18 mouse cellular contexts compared by ENCODE assay signal in genomic region chr5:88960342-88961105, GRCm38 (mm10).
A peak's percentile ranks its signal among the peaks of the same experiment; 100 is the strongest.
DNase-seq lines count a peak whose midpoint lies in the region; ATAC-seq and TF ChIP-seq lines count a peak whose summit lies in the region.
"Had no signal": no experiment of that assay in that cellular context is flagged by ENCODE, and none has a peak within 500 bp of the region (broad histone marks: within the 10 kb centered on the region; RNA-seq: fewer than 3 reads in every experiment).

No protein-coding gene starts in this region.

- H3K9me3 ChIP-seq in intestine, postnatal 0 days (ENCODE audit: control insufficient read depth): no peaks in the 10 kb centered on the region
- no peaks in the 10 kb centered on the region for H3K9me3 ChIP-seq in intestine, embryonic 16.5 days (ENCODE audit: control insufficient read depth, low read length)
- no peaks in the 10 kb centered on the region for H3K9me3 ChIP-seq in liver, postnatal 0 days (ENCODE audit: low read length)
- H3K9me3 ChIP-seq in liver, embryonic 12.5 days (replicated peaks): no peaks in the 10 kb centered on the region
- H3K9me3 ChIP-seq: hindbrain, embryonic 10.5 days had no signal

- TF ChIP-seq CTCF in gastrocnemius, adult 2 months (IDR thresholded peaks at IDR 0.05): no peak
- TF ChIP-seq CTCF in intestine, postnatal 0 days (IDR thresholded peaks at IDR 0.05; ENCODE audit: low read depth): no peak
- no peak for TF ChIP-seq CTCF in liver, postnatal 0 days (IDR thresholded peaks at IDR 0.05; ENCODE audit: low read depth)
- TF ChIP-seq CTCF in small intestine, adult 2 months (IDR thresholded peaks at IDR 0.05; ENCODE audit: extremely low read depth, insufficient read length, insufficient replicate concordance, low read depth, low read length): no peak

- ATAC-seq in intestine, postnatal 0 days: no peak
- no peak for ATAC-seq in intestine, embryonic 16.5 days
- no peak for ATAC-seq in liver, postnatal 0 days
- ATAC-seq in liver, embryonic 12.5 days: no peak
- ATAC-seq: midbrain, embryonic 16.5 days had no signal

- H3K4me3 ChIP-seq in gastrocnemius, adult 2 months: no peak overlapping the region
- no peak overlapping the region for H3K4me3 ChIP-seq in intestine, postnatal 0 days (ENCODE audit: low read depth, low read length)
- H3K4me3 ChIP-seq in intestine, embryonic 16.5 days (ENCODE audit: low read length): no peak overlapping the region
- H3K4me3 ChIP-seq in liver, postnatal 0 days (ENCODE audit: low read depth, low read length): no peak overlapping the region
- H3K4me3 ChIP-seq in liver, embryonic 12.5 days: no peak overlapping the region
- H3K4me3 ChIP-seq in small intestine, adult 2 months (ENCODE audit: low read depth, low read length): no peak overlapping the region
- H3K4me3 ChIP-seq: hindbrain, embryonic 10.5 days had no signal

- H3K27ac ChIP-seq in gastrocnemius, adult 2 months: peak overlapping the region; percentile 90
- peak overlapping the region; percentile 15; the same call in 1 of the 2 replicates for H3K27ac ChIP-seq in intestine, postnatal 0 days (ENCODE audit: low read depth, low read length)
- H3K27ac ChIP-seq in intestine, embryonic 16.5 days (ENCODE audit: low read length): no peak overlapping the region
- 0 out of 2 replicates have a peak overlapping the region, but pooled peaks have one; percentile 22 for H3K27ac ChIP-seq in liver, postnatal 0 days (ENCODE audit: low read depth)
- H3K27ac ChIP-seq in liver, embryonic 12.5 days: no peak overlapping the region
- H3K27ac ChIP-seq in small intestine, adult 2 months (ENCODE audit: insufficient read depth, low read depth, low read length): peak overlapping the region; percentile 50; the same call in 1 of the 2 replicates
- H3K27ac ChIP-seq: hindbrain, embryonic 10.5 days; hindbrain, postnatal 0 days; stomach, postnatal 0 days had no signal

- no peak for TF ChIP-seq EP300 in liver, postnatal 0 days (IDR thresholded peaks at IDR 0.05; ENCODE audit: low read depth)

- H3K27me3 ChIP-seq in intestine, postnatal 0 days (replicated peaks; ENCODE audit: control insufficient read depth, insufficient read depth, low read length): no peaks in the 10 kb centered on the region
- no peaks in the 10 kb centered on the region for H3K27me3 ChIP-seq in intestine, embryonic 16.5 days (replicated peaks; ENCODE audit: control insufficient read depth, insufficient read depth, low read length)
- no peaks in the 10 kb centered on the region for H3K27me3 ChIP-seq in liver, postnatal 0 days (ENCODE audit: insufficient read depth, low read length)
- no peaks in the 10 kb centered on the region for H3K27me3 ChIP-seq in liver, embryonic 12.5 days (replicated peaks)
- no peaks in the 10 kb centered on the region for H3K27me3 ChIP-seq in small intestine, adult 2 months (ENCODE audit: control insufficient read depth, insufficient read depth, low read length)

- WGBS in intestine, postnatal 0 days: 67% methylated on average over 5 of the region's 5 CpGs
- 81% methylated on average over 5 of the region's 5 CpGs for WGBS in intestine, embryonic 16.5 days
- WGBS in liver, postnatal 0 days (ENCODE audit: insufficient replicate concordance): 68% methylated on average over 5 of the region's 5 CpGs
- 53% methylated on average over 5 of the region's 5 CpGs for WGBS in liver, embryonic 12.5 days (ENCODE audit: insufficient replicate concordance)
- 80% methylated on average over 5 of the region's 5 CpGs for WGBS in small intestine, adult 2 months

- no peak overlapping the region for H3K4me2 ChIP-seq in intestine, postnatal 0 days (replicated peaks; ENCODE audit: low read depth)
- H3K4me2 ChIP-seq in intestine, embryonic 16.5 days (ENCODE audit: low read depth, low read length): no peak overlapping the region
- no peak overlapping the region for H3K4me2 ChIP-seq in liver, postnatal 0 days (ENCODE audit: low read depth, low read length)
- H3K4me2 ChIP-seq in liver, embryonic 12.5 days: no peak overlapping the region

- no peaks in the 10 kb centered on the region for H3K36me3 ChIP-seq in intestine, postnatal 0 days (ENCODE audit: control insufficient read depth, insufficient read depth)
- H3K36me3 ChIP-seq in intestine, embryonic 16.5 days (ENCODE audit: control insufficient read depth, insufficient read depth, low read length): no peaks in the 10 kb centered on the region
- H3K36me3 ChIP-seq in liver, postnatal 0 days (replicated peaks; ENCODE audit: insufficient read depth, low read length): no peaks in the 10 kb centered on the region
- H3K36me3 ChIP-seq in liver, embryonic 12.5 days: no peaks in the 10 kb centered on the region
- H3K36me3 ChIP-seq in small intestine, adult 2 months (ENCODE audit: control insufficient read depth, insufficient read depth, low read length): peaks cover 3% of the 10 kb centered on the region; the same call in 1 of the 2 replicates
- H3K36me3 ChIP-seq: hindbrain, embryonic 10.5 days had no signal

- intact Hi-C loops in gastrocnemius, adult 2 months (cut with DNase I): loop anchor here (10.0 kb wide), 1 partner anchor 184 kb away; no protein-coding TSS in a partner anchor

- no peak for DNase-seq in gastrocnemius, adult 2 months
- no peak for DNase-seq in gastrocnemius, adult 18-20 months (ENCODE audit: low spot score)
- no peak for DNase-seq in liver, postnatal 0 days
- no peak for DNase-seq in embryo, embryonic 11 days
- DNase-seq: adrenal gland, postnatal 25 days; cerebellum, adult 8-10 months; gastrocnemius, postnatal 10 days; lung, adult 18-20 months; lung, postnatal 36 days; right cerebral cortex, postnatal 4 days had no signal

- H3K9ac ChIP-seq in intestine, postnatal 0 days (ENCODE audit: low read depth, low read length): no peak overlapping the region
- no peak overlapping the region for H3K9ac ChIP-seq in intestine, embryonic 16.5 days (ENCODE audit: low read depth, low read length)
- H3K9ac ChIP-seq in liver, postnatal 0 days (replicated peaks): no peak overlapping the region
- no peak overlapping the region for H3K9ac ChIP-seq in liver, embryonic 12.5 days

- peaks cover 6% of the 10 kb centered on the region; the same call in 1 of the 2 replicates for H3K4me1 ChIP-seq in intestine, postnatal 0 days (replicated peaks; ENCODE audit: control insufficient read depth, insufficient read depth, low read length)
- peaks cover 5% of the 10 kb centered on the region; the same call in 1 of the 2 replicates for H3K4me1 ChIP-seq in intestine, embryonic 16.5 days (ENCODE audit: control insufficient read depth, insufficient read depth, low read length)
- peaks cover 8% of the 10 kb centered on the region for H3K4me1 ChIP-seq in liver, postnatal 0 days (ENCODE audit: insufficient read depth)
- H3K4me1 ChIP-seq in liver, embryonic 12.5 days: peaks cover 5% of the 10 kb centered on the region; the same call in 1 of the 2 replicates
- peaks cover 9% of the 10 kb centered on the region; the same call in 1 of the 2 replicates for H3K4me1 ChIP-seq in small intestine, adult 2 months (ENCODE audit: control insufficient read depth, insufficient read depth, insufficient read length, low read length)
- H3K4me1 ChIP-seq: hindbrain, embryonic 10.5 days had no signal

- no peak for TF ChIP-seq POLR2A in small intestine, adult 2 months (IDR thresholded peaks at IDR 0.05; ENCODE audit: low read depth, low read length)

Comparison
In these comparisons a context has a peak if more than half of its experiments do, and no peak if none do; other contexts are left out.
1. H3K27ac ChIP-seq: peak in gastrocnemius, adult 2 months (single experiment), intestine, postnatal 0 days (single experiment), liver, postnatal 0 days (single experiment) and small intestine, adult 2 months (single experiment); none in intestine, embryonic 16.5 days (single experiment) and liver, embryonic 12.5 days (single experiment).